ENCODE assay signal across 10 mouse cellular contexts in genomic region chr4:144765722-144766121, GRCm38 (mm10). TPM values are rescaled to one million over a fixed set of nuclear protein-coding genes. Genes with fewer than 3 reads are reported as not detected.
DNase-seq lines count a peak whose midpoint lies in the region; ATAC-seq and TF ChIP-seq lines count a peak whose summit lies in the region.
"Had no signal": no experiment of that assay in that cellular context is flagged by ENCODE, and none has a peak within 500 bp of the region (broad histone marks: within the 10 kb centered on the region; RNA-seq: fewer than 3 reads in every experiment).

No protein-coding gene starts in this region.

- no peaks in the 10 kb centered on the region for H3K9me3 ChIP-seq in heart, postnatal 0 days (replicated peaks; ENCODE audit: control insufficient read depth, low read length)
- no peaks in the 10 kb centered on the region for H3K9me3 ChIP-seq in heart, embryonic 11.5 days (replicated peaks; ENCODE audit: control insufficient read depth, low read length)
- peaks cover 6% of the 10 kb centered on the region; the same call in 1 of the 2 replicates for H3K9me3 ChIP-seq in E14TG2a.4 (ENCODE audit: low read length)
- H3K9me3 ChIP-seq: neural tube, embryonic 13.5 days had no signal

- no peaks in the 10 kb centered on the region for H3K4me1 ChIP-seq in heart, postnatal 0 days (ENCODE audit: control insufficient read depth, insufficient read depth)
- no peaks in the 10 kb centered on the region for H3K4me1 ChIP-seq in heart, embryonic 11.5 days (ENCODE audit: control insufficient read depth, insufficient read depth, low read length)
- H3K4me1 ChIP-seq in E14TG2a.4 (replicated peaks; ENCODE audit: low read depth, low read length): no peaks in the 10 kb centered on the region
- H3K4me1 ChIP-seq: neural tube, embryonic 13.5 days had no signal

- peak; percentile 33 for DNase-seq in heart, postnatal 0 days (ENCODE audit: low spot score)
- DNase-seq in c-Kit-positive CD71-negative TER-119-negative erythroid progenitor cells, embryonic 14.5 days (ENCODE audit: low read depth): peak; percentile 0
- DNase-seq in frontal cortex, postnatal 36 days (ENCODE audit: low spot score in 2 of 2): peak; percentile 10 to 74
- peak; percentile 9 to 31 for DNase-seq in layer of hippocampus, postnatal 36 days
- peak; percentile 30 for DNase-seq in retina, postnatal 7 days (ENCODE audit: low read depth, low spot score)
- DNase-seq in spleen, adult 12 weeks (ENCODE audit: low spot score): no peak

- TF ChIP-seq EP300 in heart, postnatal 0 days (IDR thresholded peaks at IDR 0.05; ENCODE audit: low read depth): no peak

- 19% methylated on average over 2 of the region's 2 CpGs for WGBS in heart, postnatal 0 days
- 45% methylated on average over 2 of the region's 2 CpGs for WGBS in heart, embryonic 11.5 days (ENCODE audit: insufficient replicate concordance)

- no peak for ATAC-seq in heart, postnatal 0 days (ENCODE audit: insufficient read depth, low read depth)
- ATAC-seq in heart, embryonic 11.5 days (replicated peaks; ENCODE audit: insufficient number of reproducible peaks, low FRiP score, low TSS enrichment): no peak

- TF ChIP-seq CTCF in heart, postnatal 0 days (IDR thresholded peaks at IDR 0.05; ENCODE audit: low read depth): peak; percentile 63
- peak; percentile 45 for TF ChIP-seq CTCF in E14TG2a.4 (conservative IDR thresholded peaks at IDR 0.05; ENCODE audit: low read length)

- H3K36me3 ChIP-seq in heart, postnatal 0 days (replicated peaks; ENCODE audit: control insufficient read depth, insufficient read depth, low read length): no peaks in the 10 kb centered on the region
- H3K36me3 ChIP-seq in heart, embryonic 11.5 days (ENCODE audit: control insufficient read depth, insufficient read depth, low read length): no peaks in the 10 kb centered on the region
- H3K36me3 ChIP-seq in E14TG2a.4 (ENCODE audit: insufficient read depth, low read length): no peaks in the 10 kb centered on the region
- H3K36me3 ChIP-seq: neural tube, embryonic 13.5 days had no signal

- H3K4me2 ChIP-seq in heart, postnatal 0 days (ENCODE audit: low read depth, low read length): no peak overlapping the region
- H3K4me2 ChIP-seq in heart, embryonic 11.5 days: no peak overlapping the region
- H3K4me2 ChIP-seq: neural tube, embryonic 13.5 days had no signal

- no peak overlapping the region for H3K27ac ChIP-seq in heart, postnatal 0 days (ENCODE audit: low read depth)
- H3K27ac ChIP-seq in heart, embryonic 11.5 days (ENCODE audit: low read depth, low read length): no peak overlapping the region
- H3K27ac ChIP-seq: neural tube, embryonic 13.5 days had no signal

- no peaks in the 10 kb centered on the region for H3K27me3 ChIP-seq in heart, postnatal 0 days (ENCODE audit: control insufficient read depth, insufficient read depth, low read length)
- no peaks in the 10 kb centered on the region for H3K27me3 ChIP-seq in heart, embryonic 11.5 days (ENCODE audit: control insufficient read depth, insufficient read depth, low read length)
- H3K27me3 ChIP-seq in E14TG2a.4 (ENCODE audit: insufficient read depth, low read length): no peaks in the 10 kb centered on the region
- H3K27me3 ChIP-seq: neural tube, embryonic 13.5 days had no signal

- H3K9ac ChIP-seq in heart, postnatal 0 days (replicated peaks; ENCODE audit: low read depth, low read length): no peak overlapping the region
- no peak overlapping the region for H3K9ac ChIP-seq in heart, embryonic 11.5 days (ENCODE audit: low read depth, low read length)
- H3K9ac ChIP-seq: neural tube, embryonic 13.5 days had no signal

- H3K4me3 ChIP-seq in heart, postnatal 0 days (ENCODE audit: low read depth, low read length): no peak overlapping the region
- H3K4me3 ChIP-seq in heart, embryonic 11.5 days (ENCODE audit: low read depth, low read length): no peak overlapping the region
- H3K4me3 ChIP-seq in E14TG2a.4 (replicated peaks; ENCODE audit: low read length): no peak overlapping the region
- H3K4me3 ChIP-seq: neural tube, embryonic 13.5 days had no signal

RNA-seq across cellular contexts. Expression of gene Gm438, which starts 20.7 kb away (rescaled TPM):
- total RNA-seq in heart, postnatal 0 days (2014; rRNA removed; ENCODE audit: low replicate concordance): not detected in 2 replicates
- not detected in 2 replicates for polyA plus RNA-seq in heart, postnatal 0 days (2015; fragmentation: Nextera tagmentation; extraction: Ambion mirVana)
- polyA plus RNA-seq in heart, embryonic 11.5 days (2014; fragmentation: Nextera tagmentation; extraction: Ambion mirVana): not detected in 2 replicates
- not detected for total RNA-seq in layer of hippocampus, postnatal 36 days (2021)
- polyA plus RNA-seq: heart, embryonic 16.5 days; neural tube, embryonic 13.5 days had no signal

RNA-seq across cellular contexts. Expression of gene Gm13178, which starts 44.5 kb away (rescaled TPM):
- total RNA-seq in heart, postnatal 0 days (2014; rRNA removed; ENCODE audit: low replicate concordance): not detected in 2 replicates
- not detected in 2 replicates for polyA plus RNA-seq in heart, postnatal 0 days (2015; fragmentation: Nextera tagmentation; extraction: Ambion mirVana)
- not detected in 2 replicates for polyA plus RNA-seq in heart, embryonic 11.5 days (2014; fragmentation: Nextera tagmentation; extraction: Ambion mirVana)
- not detected for total RNA-seq in layer of hippocampus, postnatal 36 days (2021)
- polyA plus RNA-seq: heart, embryonic 16.5 days; neural tube, embryonic 13.5 days had no signal
